Mouse (Mus musculus): Measurements from ENCODE around the gene Gna14. TPM values are rescaled to one million over a fixed set of nuclear protein-coding genes. Genes with fewer than 3 reads are reported as not detected.
A peak's percentile ranks its signal among the peaks of the same experiment; 100 is the strongest.

Gna14 gene
- 0.57 and 0.79 TPM in 2 replicates for polyA plus RNA-seq (2015; fragmentation: Nextera tagmentation; extraction: Ambion mirVana)

DNA sequence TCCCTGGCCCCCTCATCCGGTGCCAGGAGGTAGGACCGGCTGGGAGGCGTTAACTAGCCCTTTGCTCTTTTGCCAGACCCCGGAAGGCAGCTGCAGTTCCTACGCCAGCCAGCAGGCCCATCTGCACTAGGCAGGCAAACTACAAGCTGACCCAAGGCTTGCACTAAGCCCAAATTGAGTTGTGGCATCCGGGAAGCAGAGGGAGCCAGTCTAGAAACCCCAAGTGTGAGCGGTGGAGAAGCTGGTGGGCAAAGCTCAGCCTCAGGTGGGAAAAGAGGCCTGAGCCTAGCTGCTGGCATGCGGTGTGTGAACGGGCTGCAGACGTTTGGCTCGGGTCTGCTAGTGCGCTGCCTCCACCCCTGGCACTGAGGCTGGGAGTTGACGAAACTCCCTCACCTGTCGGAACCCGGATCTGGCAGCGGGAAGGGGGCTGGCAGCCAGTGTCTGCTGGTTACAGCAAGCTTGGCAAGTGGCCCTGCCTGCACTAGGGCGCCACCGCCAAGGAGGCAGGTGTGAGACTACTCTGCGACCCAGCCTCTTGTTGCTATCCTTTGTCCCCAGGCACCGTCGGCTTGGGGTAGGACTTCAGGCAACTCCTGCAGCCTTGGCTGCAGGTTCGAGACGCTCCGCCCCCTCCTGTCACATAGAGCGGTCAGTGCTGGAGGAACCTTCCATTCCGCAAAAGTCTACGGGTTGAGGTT is at the start of gene Gna14:
Gene Gna14 (plus strand): TSS at position 232 of the 701 bp plus-strand sequence.
- H3K9me3 ChIP-seq (ENCODE audit: low read length), result no peaks in the 10 kb centered on the region
- no peak within 1 kb of the TSS for H3K27ac ChIP-seq (ENCODE audit: low read depth)
- ATAC-seq, result peak; percentile 82
- WGBS (ENCODE audit: insufficient replicate concordance), result under 1% methylated on average over 26 of the region's 27 CpGs
- no peaks in the 10 kb centered on the region for H3K36me3 ChIP-seq (replicated peaks; ENCODE audit: insufficient read depth, low read length)
- peak within 1 kb of the TSS; percentile 55 for H3K4me3 ChIP-seq (ENCODE audit: low read depth, low read length)
- peak within 1 kb of the TSS; percentile 53 for H3K9ac ChIP-seq (replicated peaks)
- TF ChIP-seq CTCF (IDR thresholded peaks at IDR 0.05; ENCODE audit: low read depth) (peak; percentile 77), EP300 (IDR thresholded peaks at IDR 0.05; ENCODE audit: low read depth) (no peak)
- DNase-seq, result peak; percentile 81
- H3K27me3 ChIP-seq (ENCODE audit: insufficient read depth, low read length), result peaks cover 14% of the 10 kb centered on the region; the same call in 1 of the 2 replicates
- peaks cover 19% of the 10 kb centered on the region for H3K4me1 ChIP-seq (ENCODE audit: insufficient read depth)
- H3K4me2 ChIP-seq (ENCODE audit: low read depth, low read length), result peak within 1 kb of the TSS; percentile 93

DNA sequence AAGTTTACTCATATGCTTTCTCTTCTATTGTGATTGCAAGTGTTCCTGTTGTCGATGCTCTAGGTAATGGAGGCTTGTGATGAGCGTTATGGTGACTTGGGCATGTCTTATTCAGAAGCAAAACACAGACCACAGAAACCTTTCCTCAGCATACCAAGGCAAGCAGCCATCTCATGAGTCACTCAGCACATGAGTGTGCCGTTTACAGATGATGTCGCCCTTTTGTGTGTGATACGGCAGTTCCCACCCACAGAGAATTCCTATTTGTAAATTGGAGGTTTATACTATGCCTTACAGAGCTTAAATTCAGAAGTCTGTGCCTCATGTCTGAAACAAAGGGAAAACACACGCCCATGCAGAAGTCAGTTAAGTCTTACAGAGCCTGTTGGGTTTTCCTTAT is 49.0 kb upstream of the Gna14 start:
- no peaks in the 10 kb centered on the region for H3K4me1 ChIP-seq (ENCODE audit: insufficient read depth)
- H3K36me3 ChIP-seq (replicated peaks; ENCODE audit: insufficient read depth, low read length), result peaks cover 24% of the 10 kb centered on the region
- no peak overlapping the region for H3K4me3 ChIP-seq (ENCODE audit: low read depth, low read length)
- no peaks in the 10 kb centered on the region for H3K27me3 ChIP-seq (ENCODE audit: insufficient read depth, low read length)
- no peak overlapping the region for H3K9ac ChIP-seq (replicated peaks)
- WGBS (ENCODE audit: insufficient replicate concordance), result 76% methylated on average over 6 of the region's 6 CpGs
- H3K4me2 ChIP-seq (ENCODE audit: low read depth, low read length), result no peak overlapping the region
- ATAC-seq (no peak), DNase-seq (no peak)
- TF ChIP-seq EP300 (IDR thresholded peaks at IDR 0.05; ENCODE audit: low read depth), result no peak
- TF ChIP-seq CTCF (IDR thresholded peaks at IDR 0.05; ENCODE audit: low read depth), result no peak
- H3K27ac ChIP-seq (ENCODE audit: low read depth), result no peak overlapping the region
- H3K9me3 ChIP-seq (ENCODE audit: low read length), result no peaks in the 10 kb centered on the region

- H3K4me3 ChIP-seq (ENCODE audit: low read depth, low read length), result no peak overlapping the region
- ATAC-seq, result no peak
Measured at GRCm38 (mm10) chr19:16390192-16390795, 45.3 kb upstream of the Gna14 start.

GRCm38 (mm10) chr19:16394381-16394780 is 41.2 kb upstream of the Gna14 start:
- ATAC-seq, result no peak
- Histone ChIP-seq H3K9ac (replicated peaks) (no peak overlapping the region), H3K4me3 (ENCODE audit: low read depth, low read length) (no peak overlapping the region), H3K27me3 (ENCODE audit: insufficient read depth, low read length) (no peaks in the 10 kb centered on the region), H3K27ac (ENCODE audit: low read depth) (no peak overlapping the region), H3K36me3 (replicated peaks; ENCODE audit: insufficient read depth, low read length) (no peaks in the 10 kb centered on the region), H3K4me1 (ENCODE audit: insufficient read depth) (no peaks in the 10 kb centered on the region), H3K4me2 (ENCODE audit: low read depth, low read length) (no peak overlapping the region), H3K9me3 (ENCODE audit: low read length) (no peaks in the 10 kb centered on the region)
- DNase-seq, result no peak
- TF ChIP-seq EP300 (IDR thresholded peaks at IDR 0.05; ENCODE audit: low read depth) (no peak), CTCF (IDR thresholded peaks at IDR 0.05; ENCODE audit: low read depth) (no peak)
- 75% methylated on average over 5 of the region's 5 CpGs for WGBS (ENCODE audit: insufficient replicate concordance)

More at GRCm38 (mm10) chr19:16390192-16390795, 45.3 kb upstream of the Gna14 start:
- Histone ChIP-seq H3K27me3 (ENCODE audit: insufficient read depth, low read length) (no peaks in the 10 kb centered on the region), H3K4me1 (ENCODE audit: insufficient read depth) (no peaks in the 10 kb centered on the region), H3K36me3 (replicated peaks; ENCODE audit: insufficient read depth, low read length) (peaks cover 8% of the 10 kb centered on the region; the same call in 1 of the 2 replicates), H3K9ac (replicated peaks) (no peak overlapping the region), H3K27ac (ENCODE audit: low read depth) (no peak overlapping the region), H3K4me2 (ENCODE audit: low read depth, low read length) (no peak overlapping the region), H3K9me3 (ENCODE audit: low read length) (no peaks in the 10 kb centered on the region)
- 72% methylated on average over 6 of the region's 6 CpGs for WGBS (ENCODE audit: insufficient replicate concordance)
- TF ChIP-seq CTCF (IDR thresholded peaks at IDR 0.05; ENCODE audit: low read depth), result no peak
- no peak for TF ChIP-seq EP300 (IDR thresholded peaks at IDR 0.05; ENCODE audit: low read depth)
- DNase-seq, result no peak

DNA sequence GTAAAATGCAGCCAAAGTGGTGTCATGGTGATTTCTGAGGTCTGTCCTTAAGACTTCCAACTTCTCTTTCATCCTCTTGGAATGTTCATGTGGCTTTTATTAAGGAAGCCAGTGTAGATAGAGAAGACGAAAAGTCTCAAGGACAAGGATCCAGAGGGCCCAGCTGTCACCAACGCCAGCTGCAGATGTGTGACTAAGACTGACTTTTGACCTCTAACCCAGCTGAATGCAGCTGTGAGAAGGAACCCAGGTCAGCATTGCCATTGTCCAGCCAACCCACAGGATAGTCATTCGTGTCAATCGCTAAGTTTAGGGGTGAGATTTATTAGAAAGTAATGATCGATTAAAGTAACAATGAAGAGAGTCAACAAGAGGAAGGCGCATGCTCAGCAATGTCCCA is 32.5 kb upstream of the Gna14 start:
- no peak overlapping the region for H3K9ac ChIP-seq (replicated peaks)
- WGBS (ENCODE audit: insufficient replicate concordance), result 77% methylated on average over 6 of the region's 6 CpGs
- TF ChIP-seq CTCF (IDR thresholded peaks at IDR 0.05; ENCODE audit: low read depth) (no peak), EP300 (IDR thresholded peaks at IDR 0.05; ENCODE audit: low read depth) (no peak)
- no peaks in the 10 kb centered on the region for H3K36me3 ChIP-seq (replicated peaks; ENCODE audit: insufficient read depth, low read length)
- no peaks in the 10 kb centered on the region for H3K9me3 ChIP-seq (ENCODE audit: low read length)
- DNase-seq, result no peak
- no peak overlapping the region for H3K27ac ChIP-seq (ENCODE audit: low read depth)
- no peak overlapping the region for H3K4me3 ChIP-seq (ENCODE audit: low read depth, low read length)
- H3K4me1 ChIP-seq (ENCODE audit: insufficient read depth), result no peaks in the 10 kb centered on the region
- ATAC-seq, result no peak
- H3K4me2 ChIP-seq (ENCODE audit: low read depth, low read length), result no peak overlapping the region
- H3K27me3 ChIP-seq (ENCODE audit: insufficient read depth, low read length), result no peaks in the 10 kb centered on the region

GRCm38 (mm10) chr19:16407727-16408126 is 27.8 kb upstream of the Gna14 start:
- H3K4me2 ChIP-seq (ENCODE audit: low read depth, low read length), result no peak overlapping the region
- no peak overlapping the region for H3K27ac ChIP-seq (ENCODE audit: low read depth)
- H3K4me1 ChIP-seq (ENCODE audit: insufficient read depth), result no peaks in the 10 kb centered on the region
- no peak for TF ChIP-seq EP300 (IDR thresholded peaks at IDR 0.05; ENCODE audit: low read depth)
- TF ChIP-seq CTCF (IDR thresholded peaks at IDR 0.05; ENCODE audit: low read depth), result no peak
- H3K4me3 ChIP-seq (ENCODE audit: low read depth, low read length), result no peak overlapping the region
- no peaks in the 10 kb centered on the region for H3K36me3 ChIP-seq (replicated peaks; ENCODE audit: insufficient read depth, low read length)
- WGBS (ENCODE audit: insufficient replicate concordance), result 49% methylated on average over 1 of the region's 1 CpGs
- ATAC-seq (no peak), DNase-seq (no peak)
- H3K9ac ChIP-seq (replicated peaks), result no peak overlapping the region
- no peaks in the 10 kb centered on the region for H3K9me3 ChIP-seq (ENCODE audit: low read length)
- H3K27me3 ChIP-seq (ENCODE audit: insufficient read depth, low read length), result no peaks in the 10 kb centered on the region

Data from liver, postnatal 0 days (tissue).